Mouse (Mus musculus) gastrocnemius, postnatal 14 days (tissue): ENCODE results near the gene Rdh5. TPM values are rescaled to one million over a fixed set of nuclear protein-coding genes. Genes with fewer than 3 reads are reported as not detected.
A peak's percentile ranks its signal among the peaks of the same experiment; 100 is the strongest.

Experiments used
- DNase-seq: peaks from one replicate; pipeline ENCODE4 v3.0.0; 2021; ENCODE audit warnings: mixed read lengths
- intact Hi-C: fragments of 180-260 bp; cut with DNase I; formaldehyde crosslinking; loops from one replicate; pipeline ENCODE4 v1.15.1; 2025; ENCODE audit warnings: low total_unique reads
- total RNA-seq, 2 experiments: library from RNA; stranded (reverse); gene quantifications; 2 replicates each; pipeline ENCODE4 v1.2.3; 2021

Gene Rdh5
- total RNA-seq, 2 experiments from 2014 or later: 5.6 to 7.7 TPM

DNA sequence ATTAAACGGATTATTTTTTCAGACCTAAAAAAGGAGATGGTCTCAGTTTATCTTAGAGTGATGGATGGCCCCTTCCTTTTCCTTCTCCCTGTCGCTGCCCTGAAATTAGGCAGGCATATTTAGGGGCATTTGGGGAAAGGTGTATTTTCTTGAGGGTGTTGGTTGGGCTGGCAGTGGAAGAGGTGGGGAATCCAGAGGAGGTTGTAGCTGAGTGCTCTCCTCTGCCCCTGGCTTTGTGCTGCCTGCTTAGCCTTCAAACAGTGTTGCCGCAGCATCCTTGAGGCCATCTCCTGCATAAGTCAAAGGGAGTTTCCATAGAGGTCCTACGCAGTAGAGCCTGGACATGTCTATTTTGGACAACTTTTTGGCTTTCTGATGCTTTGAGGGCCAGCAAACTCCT, 9.9 kb downstream of the Rdh5 start:
- DNase-seq: no peak
- intact Hi-C loops: loop anchor here (5.0 to 10.0 kb wide), 2 partner anchors 35 to 62 kb away; no protein-coding TSS in a partner anchor

DNA sequence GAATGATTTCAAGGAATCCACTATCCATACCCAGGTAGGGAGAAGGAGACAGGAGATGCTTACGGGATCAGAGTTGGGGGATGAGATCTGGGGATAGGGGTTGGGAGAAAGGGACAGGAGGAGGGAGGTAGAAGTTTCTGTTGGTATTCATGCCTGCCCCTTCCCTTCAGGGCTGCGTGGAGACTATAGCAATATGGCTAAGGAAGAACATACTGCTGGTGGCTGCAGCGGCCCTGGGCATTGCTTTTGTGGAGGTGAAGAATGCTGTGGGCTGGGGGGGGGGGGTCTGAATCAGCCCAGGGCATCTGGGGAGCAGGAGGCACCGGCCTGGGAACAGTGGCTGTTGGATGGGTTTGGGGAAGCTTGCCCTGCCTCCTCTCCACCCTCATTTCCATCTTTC, 10.4 kb downstream of the Rdh5 start:
- intact Hi-C loops: loop anchor here (5.0 to 10.0 kb wide), 2 partner anchors 35 to 63 kb away; no protein-coding TSS in a partner anchor
- no peak for DNase-seq

DNA sequence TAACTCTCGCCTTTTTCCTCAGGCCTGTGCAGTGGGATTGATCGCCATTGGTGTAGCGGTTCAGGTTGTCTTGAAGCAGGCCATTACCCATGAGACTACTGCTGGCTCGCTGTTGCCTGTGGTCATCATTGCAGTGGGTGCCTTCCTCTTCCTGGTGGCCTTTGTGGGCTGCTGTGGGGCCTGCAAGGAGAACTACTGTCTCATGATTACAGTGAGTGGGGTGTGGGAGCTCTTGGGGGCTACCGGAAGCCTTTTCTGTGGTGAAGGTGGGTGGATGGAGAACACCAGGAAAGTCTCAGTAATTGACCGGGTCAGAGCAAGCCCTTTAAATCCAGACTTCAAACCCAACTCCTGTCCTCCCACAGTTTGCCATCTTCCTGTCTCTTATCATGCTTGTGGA, 11.3 kb downstream of the Rdh5 start:
- intact Hi-C loops: loop anchor here (5.0 to 10.0 kb wide), 2 partner anchors 36 to 63 kb away; no protein-coding TSS in a partner anchor
- no peak for DNase-seq

DNA sequence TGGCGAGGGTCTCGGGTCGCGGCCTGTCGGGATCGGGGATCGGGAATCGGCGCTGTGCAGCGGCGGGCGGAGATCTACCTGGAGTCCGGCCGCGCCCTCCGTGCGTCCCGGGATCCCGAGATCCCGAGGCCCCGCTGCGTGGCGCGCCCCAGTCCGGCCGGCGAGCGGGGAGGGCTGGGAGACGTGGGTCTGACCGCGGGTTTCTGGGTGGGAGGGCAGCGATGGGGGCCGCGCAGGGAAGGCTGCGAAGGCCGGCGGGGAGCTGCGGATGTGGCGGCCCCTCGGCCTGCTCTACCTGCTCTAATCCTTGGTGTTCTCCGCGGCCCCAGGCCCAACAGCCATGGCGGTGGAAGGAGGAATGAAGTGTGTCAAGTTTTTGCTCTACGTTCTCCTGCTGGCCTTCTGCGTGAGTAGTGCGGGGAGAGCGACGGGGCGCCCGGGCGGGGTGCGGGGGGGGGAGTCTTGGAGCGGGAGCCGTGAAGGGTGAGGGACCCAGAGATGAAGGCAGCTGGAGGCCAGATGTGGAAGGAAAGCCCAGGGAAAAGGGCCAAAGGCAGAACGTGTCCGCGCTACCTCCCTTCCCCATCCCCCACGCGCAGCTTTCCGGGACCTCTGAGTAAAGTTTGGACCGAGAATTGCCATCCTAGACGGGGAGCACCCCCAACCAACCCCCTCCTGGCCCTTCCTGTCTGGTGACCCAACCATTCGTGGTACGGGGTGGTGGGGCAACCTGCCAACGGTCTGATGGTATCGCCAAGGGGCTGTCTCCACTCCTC, 12.4 kb downstream of the Rdh5 start:
- peak; percentile 66 for DNase-seq
- intact Hi-C loops: loop anchor here (5.0 to 10.0 kb wide), 2 partner anchors 37 to 65 kb away; no protein-coding TSS in a partner anchor

DNA sequence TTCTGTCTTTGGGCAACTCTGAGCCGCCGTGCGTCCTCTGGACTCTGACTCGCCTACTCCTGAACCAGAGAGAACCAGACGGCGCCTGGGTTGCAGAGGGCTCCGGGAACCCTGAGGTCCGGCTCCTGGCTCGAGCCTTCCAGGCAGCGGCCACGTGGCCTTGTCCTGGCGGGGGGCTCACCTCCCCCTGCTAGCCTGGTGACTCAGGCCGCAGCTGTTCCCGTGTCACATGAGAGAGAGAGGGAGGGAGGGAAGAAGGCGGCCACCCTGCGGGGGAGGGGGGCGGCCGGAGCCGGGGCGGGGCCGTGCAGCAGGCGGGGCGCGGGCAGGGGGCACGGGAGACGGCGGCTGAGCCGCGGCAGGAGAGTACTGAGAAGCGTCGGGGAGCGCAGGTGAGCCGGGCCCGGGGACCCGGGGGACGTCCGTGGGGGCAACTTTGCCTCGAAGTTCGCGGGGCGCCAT, 13.1 kb downstream of the Rdh5 start:
- intact Hi-C loops: loop anchor here (5.0 to 10.0 kb wide), 2 partner anchors 38 to 65 kb away; no protein-coding TSS in a partner anchor

DNA sequence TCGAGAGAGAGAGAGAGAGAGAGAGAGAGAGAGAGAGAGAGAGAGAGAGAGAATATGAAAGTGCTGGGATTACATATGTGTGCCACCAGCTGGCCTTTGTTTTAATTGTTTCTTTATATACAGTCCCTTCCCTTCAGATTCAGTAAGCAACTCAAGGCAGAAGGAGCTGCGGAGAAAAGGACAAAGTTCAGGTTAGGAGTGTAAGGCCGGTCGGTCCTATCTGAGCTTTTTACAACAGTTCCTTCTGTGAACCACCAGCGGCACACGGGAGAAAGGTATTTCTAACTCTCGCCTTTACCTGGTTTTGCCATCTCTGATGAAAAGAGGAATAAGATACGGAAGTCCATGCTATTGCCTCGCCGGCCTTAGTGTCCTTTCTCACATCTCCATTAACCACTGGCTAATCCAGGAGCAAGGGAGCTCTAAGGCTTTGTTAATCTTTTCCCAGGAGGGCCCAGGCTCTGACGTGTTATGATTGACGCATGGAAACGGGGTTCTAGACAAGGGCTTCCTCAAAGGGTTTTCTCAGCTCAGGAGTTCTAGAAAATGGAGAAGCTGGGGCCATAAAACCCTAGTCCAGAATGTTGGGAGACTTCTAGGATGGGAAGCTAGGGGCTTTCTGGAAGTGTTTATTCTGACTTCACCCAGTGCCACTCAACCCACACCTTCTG, 13.8 kb downstream of the Rdh5 start:
- intact Hi-C loops: no loop called here

More for the DNA sequence above, 13.1 kb downstream of the Rdh5 start:
- DNase-seq: peak; percentile 94

DNA sequence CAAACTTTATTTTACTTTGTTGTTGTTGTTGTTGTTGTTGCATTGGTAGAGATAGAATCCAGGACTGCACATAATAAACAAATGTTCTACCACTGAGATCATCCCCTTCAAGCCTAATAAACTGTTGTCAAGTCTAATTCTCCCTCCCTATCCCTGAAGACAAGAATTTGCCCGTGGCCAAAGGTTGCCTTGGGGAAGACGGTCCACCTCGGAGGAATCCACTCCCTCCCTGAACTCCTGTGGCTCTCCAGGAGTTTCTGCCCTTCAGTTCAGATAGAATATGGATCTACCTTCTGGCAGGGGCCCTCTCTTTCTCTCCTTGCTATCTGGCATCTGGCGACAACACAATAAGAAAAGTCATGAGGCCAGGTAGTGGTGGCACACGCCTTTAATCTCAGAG, 17.9 kb downstream of the Rdh5 start:
- DNase-seq: no peak
- intact Hi-C loops: no loop called here

More for the DNA sequence above, 13.8 kb downstream of the Rdh5 start:
- no peak for DNase-seq

DNA sequence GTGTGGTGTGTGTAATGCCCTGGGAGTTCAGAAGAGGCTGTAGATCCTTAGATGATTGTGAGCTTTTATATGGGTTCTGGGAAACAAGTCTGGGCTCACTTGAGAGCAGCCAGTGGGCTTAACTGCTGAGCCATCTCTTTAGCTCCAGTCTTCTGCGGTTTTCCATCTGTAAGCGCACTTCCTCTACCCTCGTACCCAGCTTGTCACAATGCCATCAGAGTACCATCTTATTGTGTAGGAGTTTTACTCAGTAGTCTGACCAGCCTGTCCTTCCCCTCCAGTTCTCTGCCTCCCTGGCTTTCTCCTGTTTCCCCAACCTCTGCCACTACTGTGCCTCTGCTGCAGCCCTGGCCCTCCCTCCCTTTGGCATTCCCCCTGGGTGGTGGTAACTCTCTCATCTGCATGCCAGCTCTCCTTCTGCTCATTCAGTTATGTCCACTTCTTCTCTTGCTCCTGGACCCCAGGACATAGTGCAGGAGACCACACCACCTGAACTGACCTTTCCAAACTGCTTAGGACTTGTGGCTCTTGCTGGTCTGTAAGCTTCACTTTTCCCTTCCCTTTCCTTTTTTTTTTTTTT, 20.2 kb downstream of the Rdh5 start:
- intact Hi-C loops: no loop called here

DNA sequence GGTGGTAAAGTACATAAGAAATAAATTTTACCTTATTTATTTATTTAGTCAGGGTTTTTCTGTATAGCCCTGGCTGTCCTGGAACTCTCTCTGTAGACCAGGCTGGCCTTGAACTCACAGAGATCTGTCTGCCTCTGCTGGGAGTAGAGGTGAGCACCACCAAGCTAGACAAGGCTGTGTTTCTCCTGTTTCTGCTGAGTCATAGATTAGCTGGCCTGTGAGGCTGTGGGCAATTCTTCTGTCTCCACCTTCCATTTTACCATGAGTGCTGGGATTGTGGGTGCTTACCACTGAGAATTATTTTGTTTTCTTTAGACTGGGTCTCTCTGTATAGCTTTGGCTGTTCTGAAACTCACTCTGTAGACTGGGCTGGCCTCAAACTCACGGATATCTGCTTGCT, 21.3 kb downstream of the Rdh5 start:
- intact Hi-C loops: no loop called here
- no peak for DNase-seq

More for the DNA sequence above, 20.2 kb downstream of the Rdh5 start:
- no peak for DNase-seq

DNA sequence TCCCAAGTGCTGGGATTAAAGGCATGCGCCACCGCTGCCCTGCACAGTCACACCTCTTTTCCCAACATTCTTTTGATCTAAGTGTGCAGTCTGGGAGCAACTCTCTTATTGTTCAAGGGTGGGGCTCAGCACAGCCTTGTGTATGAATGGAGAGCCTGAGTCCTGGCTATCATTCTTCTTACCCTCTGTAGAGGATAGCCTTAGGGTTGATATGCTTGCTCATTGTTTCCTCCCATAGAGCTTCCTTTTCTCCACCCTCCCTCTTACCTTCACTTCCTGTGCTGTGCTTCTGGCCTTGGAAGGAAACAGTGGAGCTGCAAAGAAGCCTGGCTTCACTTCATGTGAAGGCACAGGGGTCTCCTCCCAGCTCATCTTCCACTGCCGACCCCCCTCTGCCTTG, 22.0 kb downstream of the Rdh5 start, which contains the start of gene Cd63:
TSS of gene Cd63 (plus strand) at position 292 of the 400 bp plus-strand sequence.
- intact Hi-C loops: no loop called here
- DNase-seq: no peak

DNA sequence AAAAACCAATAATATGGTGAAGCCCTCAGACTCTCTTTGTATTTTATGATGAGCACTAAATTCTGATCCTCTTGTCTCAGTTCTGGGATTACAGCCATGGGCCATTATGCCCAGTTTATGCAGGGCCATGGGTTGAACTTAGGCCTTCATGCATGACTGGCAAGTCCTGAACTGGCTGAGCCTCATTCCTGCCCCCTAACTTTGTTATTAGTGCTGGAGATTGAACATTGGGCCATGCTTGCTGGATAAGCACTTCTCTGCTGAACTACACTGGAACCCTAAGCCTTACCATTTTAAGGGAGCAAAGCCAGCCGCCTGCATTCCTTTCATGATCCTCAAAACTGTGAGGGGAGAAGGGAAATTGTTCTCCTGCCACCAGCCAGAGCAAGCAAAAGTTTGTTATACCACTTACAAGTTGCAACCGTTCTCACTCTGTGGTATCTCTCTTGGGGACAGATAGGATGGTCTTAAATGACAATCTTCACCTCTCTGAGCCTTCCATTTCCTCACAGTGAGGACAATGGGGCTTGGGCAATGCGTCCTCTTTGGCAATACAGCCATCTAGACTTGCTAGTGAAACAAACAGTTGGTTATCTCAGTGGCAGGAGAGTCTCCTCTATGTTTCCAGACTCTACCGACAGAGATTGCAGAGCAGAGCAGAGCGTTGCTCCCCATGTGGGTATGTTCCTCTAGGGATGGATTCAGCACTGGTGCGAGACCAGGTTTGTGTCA, 22.8 kb downstream of the Rdh5 start:
- intact Hi-C loops: no loop called here
- DNase-seq: no peak

DNA sequence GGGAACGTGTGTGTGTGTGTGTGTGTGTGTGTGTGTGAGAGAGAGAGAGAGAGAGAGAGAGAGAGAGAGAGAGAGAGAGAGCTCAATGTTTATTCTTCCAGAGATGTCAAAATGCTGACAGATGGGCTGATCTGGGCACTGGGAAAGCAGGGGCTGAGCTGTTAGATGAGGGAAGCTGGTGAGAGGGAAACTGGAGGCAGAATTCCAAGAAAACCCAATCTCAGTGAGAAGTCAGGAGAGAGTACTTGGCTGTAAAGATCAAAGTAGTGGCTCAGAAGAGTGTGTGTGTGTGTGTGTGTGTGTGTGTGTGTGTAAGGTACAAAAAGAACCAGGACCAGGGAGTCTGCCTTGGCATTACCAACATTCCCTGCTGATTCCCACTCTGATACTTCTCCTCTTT, 25.2 kb downstream of the Rdh5 start:
- intact Hi-C loops: no loop called here
- no peak for DNase-seq

DNA sequence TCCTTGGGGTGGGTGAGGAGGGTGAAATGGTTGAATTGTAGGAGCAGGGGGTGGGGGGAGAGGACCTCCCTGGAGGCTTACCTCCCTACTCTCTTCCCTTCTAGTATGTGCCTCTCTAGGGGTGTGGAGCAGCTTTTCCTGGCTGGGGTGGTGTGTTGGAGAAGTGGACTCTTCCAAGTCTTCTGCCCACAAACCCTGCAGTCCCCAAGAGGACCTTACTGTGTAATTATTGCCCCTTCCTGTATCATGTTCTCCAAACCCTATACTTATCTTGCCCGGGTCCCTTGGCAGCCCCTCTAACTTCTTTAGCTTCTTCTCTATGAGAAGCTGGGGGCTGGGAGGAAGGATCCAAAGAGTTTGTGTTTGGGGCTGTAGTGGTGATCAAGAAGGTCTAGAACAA, 25.9 kb downstream of the Rdh5 start:
- intact Hi-C loops: no loop called here
- no peak for DNase-seq

DNA sequence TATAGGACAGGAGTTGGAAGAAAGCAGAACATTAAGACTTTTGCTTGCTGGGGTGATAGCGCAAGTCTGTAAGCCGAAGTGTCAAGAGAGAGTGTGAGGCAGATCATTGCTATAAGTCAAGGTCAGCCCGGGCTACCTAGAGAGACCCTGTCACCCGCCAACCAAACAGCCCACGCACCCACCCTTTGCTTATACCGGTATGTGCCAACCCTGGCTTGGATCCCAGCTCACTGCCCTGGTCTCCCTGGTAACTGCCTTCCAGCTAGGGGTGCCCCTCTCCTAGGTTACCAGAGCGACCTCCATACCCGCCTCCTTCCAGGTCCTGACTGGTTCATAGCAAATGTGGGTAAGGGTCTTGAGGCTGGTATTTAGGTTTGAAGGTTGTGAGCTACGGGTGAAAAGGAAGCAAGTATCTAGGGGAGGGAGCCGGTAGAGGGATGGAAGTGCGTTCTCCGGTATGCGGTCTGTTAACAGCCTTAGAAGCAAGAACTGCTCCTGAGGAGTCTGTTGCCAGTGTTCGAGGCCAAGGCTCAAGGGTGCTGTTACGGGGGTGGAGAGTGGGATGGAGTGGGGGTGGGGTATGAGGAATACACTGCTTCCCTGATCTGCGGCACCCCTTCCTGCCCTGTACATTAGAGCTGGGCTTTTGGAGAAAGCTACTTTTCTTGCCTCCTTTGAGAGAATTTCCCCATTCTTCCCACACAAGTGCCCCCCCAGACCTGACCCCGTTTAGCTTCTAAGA, 26.6 kb downstream of the Rdh5 start:
- no peak for DNase-seq
- intact Hi-C loops: no loop called here

DNA sequence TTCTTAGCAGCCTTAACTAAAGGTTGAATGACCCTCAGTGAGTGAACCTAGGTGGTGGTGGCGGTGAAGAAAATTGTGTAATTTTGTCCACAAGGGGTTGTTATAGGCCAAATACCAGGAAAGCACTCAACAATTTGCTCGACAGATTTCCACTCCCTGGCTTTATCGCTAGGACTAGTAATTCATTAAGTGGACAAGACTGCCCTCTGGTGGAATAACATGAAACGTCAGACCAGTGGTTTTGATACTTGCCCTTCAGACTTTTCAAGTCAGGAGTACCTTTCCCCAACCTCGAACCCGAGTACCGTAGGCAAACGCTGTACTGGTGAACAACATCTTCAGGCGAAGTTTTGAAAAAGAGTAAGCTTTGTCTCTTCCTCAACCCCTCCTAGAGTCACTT, 27.3 kb downstream of the Rdh5 start:
- DNase-seq: peak; percentile 48
- intact Hi-C loops: no loop called here

DNA sequence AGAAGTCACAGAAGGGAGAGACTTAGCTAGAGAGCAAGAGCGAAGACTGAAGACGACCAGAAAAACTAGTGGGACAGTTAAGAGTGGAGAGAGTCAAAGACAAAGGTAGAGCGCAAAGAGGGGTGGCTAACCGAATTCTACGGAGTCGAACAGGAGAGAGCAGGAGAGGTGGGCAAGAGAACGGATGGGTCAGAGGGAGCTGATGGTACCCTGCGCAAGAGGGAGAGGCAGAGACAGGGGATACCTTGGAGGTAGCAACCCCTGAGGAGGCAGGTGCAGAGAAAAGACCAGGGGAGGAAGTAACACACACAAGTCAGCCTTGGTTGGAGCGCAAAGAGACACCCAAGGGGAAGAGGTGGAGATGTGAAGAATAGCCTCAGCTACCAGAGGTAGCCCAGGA, 30.4 kb downstream of the Rdh5 start:
- no peak for DNase-seq
- intact Hi-C loops: loop anchor here (5.0 kb wide), 2 partner anchors 45 to 160 kb away; no protein-coding TSS in a partner anchor

DNA sequence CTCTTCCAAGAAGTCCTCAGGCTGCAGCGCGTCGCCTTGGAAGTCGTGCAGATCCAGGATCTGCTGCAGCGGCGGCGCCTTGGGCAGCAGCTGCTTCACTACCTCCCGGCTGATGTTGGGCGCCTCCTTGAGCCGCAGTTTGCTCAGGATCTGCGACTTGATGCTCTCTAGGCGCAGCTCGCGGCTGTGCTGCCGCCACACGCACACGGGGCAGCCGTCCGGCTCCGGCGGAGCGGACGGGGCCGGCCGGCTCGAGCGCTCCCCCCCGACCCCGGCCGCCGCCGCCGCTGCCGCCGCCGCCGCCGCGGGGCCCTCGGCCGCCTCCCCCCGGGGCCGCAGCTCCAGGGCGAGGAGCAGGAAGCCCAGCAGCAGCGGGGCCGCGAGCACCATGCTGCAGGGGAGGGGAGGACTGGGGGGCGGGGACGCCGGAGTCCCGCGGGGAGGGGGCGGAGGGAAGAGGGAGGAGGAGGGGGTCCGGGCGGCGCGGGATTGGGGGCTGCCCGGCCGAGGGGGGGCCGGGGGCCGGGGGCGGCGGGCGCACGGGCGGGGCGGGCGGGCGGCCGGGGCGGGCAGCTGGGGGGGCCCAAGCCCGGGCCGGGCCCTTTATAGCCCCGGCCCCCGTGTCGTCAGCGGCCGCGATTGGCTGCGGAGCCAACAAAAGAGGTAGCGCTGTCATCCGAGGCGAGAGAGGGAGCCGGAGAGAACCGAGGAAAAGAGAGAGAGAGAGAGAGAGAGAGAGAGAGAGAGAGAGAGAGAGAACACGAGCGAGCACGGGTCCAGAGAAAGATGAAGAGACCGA, 31.2 kb downstream of the Rdh5 start, which contains the start of gene Gdf11:
TSS of gene Gdf11 (minus strand) at position 423 of the 799 bp plus-strand sequence.
- peak; percentile 65 for DNase-seq

More for the DNA sequence above, 31.2 kb downstream of the Rdh5 start, which contains the start of gene Gdf11:
- intact Hi-C loops: loop anchor here (5.0 kb wide), 2 partner anchors 44 to 159 kb away; no protein-coding TSS in a partner anchor
